Mouse (Mus musculus) hematopoietic stem cell, adult 5-6 weeks (primary cell): ENCODE measurements around the gene Tgfb1. TPM values are rescaled to one million over a fixed set of nuclear protein-coding genes. Genes with fewer than 3 reads are reported as not detected.
"Not testable (repeated sequence)": the region's sequence is repeated elsewhere in the genome, so short reads cannot be mapped to it uniquely, and the experiment has no call there.

ENCODE experiments used
- ATAC-seq, 2 experiments: fragments of 125-278 bp in 1 of 2; replicated peaks in 1 of 2; 2 replicates each; pipeline ENCODE4 v1.8.0; 2016 to 2017; ENCODE audit warnings: inconsistent platforms in 2 of 2, mild to moderate bottlenecking in 2 of 2, moderate number of reproducible peaks in 2 of 2, low read depth in 1 of 2, moderate TSS enrichment in 1 of 2; ENCODE audit not compliant: low FRiP score in 2 of 2, poor library complexity in 2 of 2, severe bottlenecking in 2 of 2, insufficient read depth in 1 of 2, low TSS enrichment in 1 of 2
- total RNA-seq: library from RNA; stranded (forward); fragments of 172-1452, 232-1000 nt; gene quantifications from 2 replicates; pipeline ENCODE4 v1.2.3, GENCODE M21; 2017

Tgfb1 gene
- total RNA-seq, 1 experiment from 2014 or later, result 50.7 TPM

DNA sequence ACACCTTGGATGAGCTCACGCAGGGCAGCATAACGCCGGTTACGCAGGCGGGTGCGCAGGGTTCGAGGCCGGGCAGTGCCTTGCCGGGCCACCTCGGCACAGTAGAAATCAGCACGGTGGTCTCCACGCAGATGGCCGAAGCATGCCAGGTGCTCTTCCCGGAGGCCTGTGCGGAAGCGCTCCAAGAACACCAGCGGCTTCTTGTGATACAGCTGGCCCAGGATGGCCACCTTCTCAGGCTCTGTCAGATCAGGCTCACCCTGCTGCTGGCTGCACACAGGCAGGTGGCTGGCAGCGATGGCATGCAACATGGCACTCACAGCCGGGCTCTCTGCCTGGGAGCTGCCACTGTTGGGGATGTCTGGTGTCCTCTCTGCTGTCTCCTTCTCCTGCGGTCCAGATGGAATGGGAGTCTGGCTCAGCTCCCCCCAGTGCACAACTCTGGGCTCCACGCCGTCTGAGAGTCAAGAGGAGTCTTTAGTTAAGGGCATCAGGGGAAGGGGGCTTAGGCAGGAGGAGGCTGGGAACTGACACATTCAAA is 29.0 kb downstream of the Tgfb1 start:
- no peak for ATAC-seq

DNA sequence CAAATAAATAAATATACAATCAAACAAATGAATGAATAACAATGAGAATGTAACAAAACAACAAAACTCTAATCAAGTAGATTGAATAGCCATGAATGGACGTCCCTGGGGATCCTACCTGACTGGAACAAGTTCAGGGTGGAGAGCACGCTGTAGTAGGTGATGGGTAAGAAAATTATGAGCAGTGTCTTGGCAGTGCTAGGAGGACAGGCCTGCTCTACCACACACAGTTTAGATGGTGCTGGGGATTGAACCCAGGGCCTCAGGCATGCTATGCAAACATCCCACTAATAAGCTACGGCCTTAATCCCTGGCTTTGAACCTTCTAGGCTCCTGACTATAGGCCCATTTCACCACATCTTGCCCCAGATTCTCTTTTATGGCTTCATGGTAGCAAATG is 30.7 kb downstream of the Tgfb1 start:
- ATAC-seq, result no peak

DNA sequence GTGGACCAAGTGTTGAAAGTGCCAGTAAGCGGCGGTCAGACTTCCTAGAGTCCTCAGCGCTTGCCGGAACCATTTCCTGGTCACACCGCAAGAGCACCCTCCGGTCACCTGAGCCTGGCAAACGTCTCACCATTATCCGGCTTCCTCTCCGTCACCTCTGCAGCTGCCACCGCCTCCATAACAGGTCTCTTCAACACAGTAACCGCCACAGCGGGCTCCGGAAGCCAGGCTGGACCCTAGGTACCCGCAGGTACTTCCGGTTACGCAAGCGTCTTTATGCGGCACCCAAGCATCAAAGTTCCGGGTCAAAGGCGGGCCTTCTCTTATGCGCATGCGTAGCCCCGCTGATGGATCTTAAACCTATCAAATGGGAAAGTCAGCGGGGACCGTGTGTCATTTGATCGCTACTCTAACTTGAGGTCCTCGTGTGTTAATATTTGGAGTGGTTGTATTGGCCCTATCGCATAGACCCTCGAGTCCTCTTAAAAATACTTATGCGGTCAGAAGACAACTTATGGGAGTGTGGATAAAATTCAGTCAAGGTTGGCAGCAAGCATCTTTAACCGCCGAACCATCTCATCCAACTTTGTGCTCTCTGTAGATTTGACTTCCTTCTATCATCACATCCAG is 32.1 kb downstream of the Tgfb1 start, which contains the start of gene Ccdc97:
Gene Ccdc97 (minus strand): TSS at position 301 of the 630 bp plus-strand sequence.
- ATAC-seq, result peak; percentile 80 to 84

DNA sequence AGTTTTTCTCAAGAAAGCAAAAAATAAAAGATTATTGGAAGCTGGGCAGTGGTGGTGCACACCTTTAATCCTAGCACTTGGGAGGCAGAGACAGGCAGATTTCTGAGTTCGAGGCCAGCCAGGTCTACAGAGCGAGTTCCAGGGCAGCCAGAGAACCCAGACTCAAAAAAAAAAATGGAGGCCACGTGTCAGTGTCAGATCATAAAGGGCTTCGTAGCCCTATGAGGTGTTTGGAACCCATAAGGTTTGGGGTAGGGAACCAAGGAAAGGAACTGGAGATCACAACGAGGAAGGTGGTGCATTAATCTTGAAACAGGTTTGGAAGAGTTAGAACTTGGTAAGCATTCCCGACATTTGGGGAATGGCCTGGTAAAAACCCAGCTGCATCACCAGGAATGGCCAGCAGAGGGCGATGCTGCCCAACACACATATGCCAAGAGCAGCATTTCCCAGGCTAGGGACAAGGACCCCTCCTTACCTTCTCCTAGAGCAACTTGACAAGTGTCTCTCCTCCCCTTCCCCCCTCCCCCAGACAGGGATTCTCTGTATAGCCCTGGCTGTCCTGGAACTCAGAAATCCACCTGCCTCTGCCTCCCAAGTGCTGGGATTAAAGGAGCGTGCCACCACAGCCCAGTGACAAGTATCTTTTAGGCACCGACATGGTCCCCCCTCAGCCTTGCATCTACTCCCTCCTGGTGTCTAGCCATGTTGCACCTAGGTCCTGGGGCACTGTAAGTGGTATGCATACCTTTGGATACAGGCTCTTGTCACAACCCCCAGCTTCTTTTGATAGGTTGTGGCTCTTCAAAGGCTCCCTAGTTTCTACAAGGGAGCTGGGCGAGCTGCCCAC is 33.2 kb downstream of the Tgfb1 start:
- ATAC-seq, result no peak

DNA sequence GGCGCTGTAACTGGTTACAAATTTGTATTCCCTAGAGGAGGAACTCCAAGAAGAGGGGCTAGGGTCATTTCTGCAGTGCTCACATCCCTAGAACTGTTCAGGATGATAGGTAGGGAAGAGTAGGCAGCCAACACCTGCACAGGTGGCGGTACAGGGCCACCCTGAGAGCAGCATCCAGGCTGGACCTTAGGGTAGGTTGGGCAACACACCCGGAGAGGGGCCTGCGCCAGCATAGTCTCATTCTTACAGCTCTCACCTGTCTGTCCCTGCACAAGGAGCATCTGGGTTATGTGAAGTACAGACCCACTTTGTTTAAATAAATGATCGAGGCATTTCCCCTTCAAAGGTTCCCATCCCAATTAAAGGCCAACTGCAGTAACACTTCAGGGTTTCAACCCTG is 34.0 kb downstream of the Tgfb1 start:
- no peak for ATAC-seq

DNA sequence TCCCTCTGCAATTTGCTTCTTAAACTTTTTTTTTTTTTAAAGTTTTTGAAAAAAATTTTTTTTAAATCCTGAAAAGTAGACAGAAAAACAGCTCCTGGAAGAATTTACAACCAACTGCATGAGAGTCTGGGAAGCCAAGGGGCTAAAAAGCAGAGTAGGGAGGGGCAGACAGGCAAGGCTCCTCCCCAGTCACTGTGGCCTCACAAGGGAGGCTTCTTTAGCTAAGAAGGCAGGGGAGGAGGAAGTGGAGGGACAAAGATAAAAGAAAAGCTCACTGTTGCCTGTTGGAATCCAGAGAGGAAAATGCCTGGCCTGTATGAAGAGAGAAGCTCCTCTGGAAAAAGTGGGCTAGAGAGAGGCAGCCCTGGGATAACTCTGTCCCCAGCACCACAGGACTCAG is 35.0 kb downstream of the Tgfb1 start:
- ATAC-seq, result not testable (repeated sequence)

DNA sequence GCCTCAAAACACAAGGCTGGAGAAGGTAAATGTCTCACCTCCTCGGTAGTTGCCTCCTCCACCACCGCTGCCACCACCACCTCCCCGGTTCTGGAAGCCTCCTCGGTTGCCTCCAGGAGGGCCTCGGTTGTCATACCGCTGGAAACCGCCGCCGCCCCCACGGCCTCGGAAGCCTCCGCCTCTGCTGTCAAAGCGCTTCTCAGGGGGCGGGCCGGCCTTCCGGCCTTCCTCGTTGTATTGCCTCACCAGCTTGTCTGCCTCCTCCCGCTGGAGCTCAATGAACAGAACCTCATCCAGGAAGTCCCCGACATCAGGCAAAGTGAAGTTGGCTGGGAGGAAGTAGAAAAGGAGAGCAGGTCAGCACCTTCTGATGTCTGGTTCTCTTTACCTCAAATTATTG is 39.1 kb downstream of the Tgfb1 start:
- ATAC-seq, result no peak

DNA sequence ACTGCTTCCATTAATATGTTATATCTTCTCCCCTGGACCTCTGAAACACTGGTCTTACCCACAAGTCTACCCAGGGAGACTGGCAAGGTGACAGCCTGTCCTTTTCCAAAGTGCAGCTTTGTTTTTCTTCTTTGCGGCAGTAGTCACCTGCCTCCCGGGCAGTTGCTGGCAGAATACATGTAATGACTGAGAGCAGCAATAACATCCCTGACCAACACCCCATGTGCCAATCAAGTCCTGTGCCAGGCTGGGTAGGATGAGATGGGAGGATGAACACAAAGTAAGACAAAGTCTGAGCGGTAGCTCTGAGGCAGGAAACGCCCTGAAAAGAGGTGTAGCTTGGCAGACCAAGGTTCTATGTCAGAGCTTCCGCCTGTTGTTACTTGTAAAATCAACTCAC is 41.0 kb downstream of the Tgfb1 start:
- ATAC-seq, result no peak

DNA sequence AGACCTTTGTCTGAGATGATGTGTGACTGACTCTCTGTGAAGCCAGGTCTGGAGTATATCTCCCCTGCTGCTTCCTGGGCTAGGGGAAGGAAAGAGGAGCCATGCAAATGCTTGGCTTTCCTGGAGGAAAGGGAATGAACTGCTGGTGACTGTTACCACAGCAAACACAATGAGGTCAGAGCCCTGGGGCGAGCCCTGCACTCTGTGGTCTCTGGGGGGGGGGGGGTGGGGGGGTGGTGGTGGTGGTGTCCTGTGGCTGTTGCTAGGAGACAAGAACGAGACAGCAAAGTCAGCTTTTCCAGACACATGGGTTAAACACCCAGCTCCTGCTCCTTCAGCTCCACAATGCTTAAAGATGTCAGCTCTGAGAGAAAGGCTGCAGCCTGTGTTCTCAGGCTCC is 42.6 kb downstream of the Tgfb1 start:
- ATAC-seq, result peak in 1 of 2 experiments; percentile 44; a peak in 2 of 4 replicates

DNA sequence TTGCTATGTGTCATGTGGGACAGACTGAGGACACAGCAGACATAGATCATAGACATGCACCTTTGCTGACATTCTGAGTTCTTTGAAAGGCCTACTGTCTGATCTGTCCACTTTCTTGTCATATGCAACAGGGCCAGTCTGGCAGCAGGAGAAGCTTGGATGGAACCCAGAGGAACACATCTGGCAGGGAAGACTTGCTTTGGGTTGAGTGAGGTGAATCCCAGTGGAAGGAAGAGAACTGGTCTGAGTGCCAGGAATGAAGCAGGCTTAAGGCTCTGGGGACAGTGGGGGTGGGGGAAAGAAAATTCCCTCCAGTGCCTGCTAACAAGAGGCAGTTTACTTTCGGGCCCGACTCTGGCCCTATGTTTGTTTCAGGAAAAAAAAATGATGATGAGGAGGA is 43.1 kb downstream of the Tgfb1 start:
- ATAC-seq, result no peak

DNA sequence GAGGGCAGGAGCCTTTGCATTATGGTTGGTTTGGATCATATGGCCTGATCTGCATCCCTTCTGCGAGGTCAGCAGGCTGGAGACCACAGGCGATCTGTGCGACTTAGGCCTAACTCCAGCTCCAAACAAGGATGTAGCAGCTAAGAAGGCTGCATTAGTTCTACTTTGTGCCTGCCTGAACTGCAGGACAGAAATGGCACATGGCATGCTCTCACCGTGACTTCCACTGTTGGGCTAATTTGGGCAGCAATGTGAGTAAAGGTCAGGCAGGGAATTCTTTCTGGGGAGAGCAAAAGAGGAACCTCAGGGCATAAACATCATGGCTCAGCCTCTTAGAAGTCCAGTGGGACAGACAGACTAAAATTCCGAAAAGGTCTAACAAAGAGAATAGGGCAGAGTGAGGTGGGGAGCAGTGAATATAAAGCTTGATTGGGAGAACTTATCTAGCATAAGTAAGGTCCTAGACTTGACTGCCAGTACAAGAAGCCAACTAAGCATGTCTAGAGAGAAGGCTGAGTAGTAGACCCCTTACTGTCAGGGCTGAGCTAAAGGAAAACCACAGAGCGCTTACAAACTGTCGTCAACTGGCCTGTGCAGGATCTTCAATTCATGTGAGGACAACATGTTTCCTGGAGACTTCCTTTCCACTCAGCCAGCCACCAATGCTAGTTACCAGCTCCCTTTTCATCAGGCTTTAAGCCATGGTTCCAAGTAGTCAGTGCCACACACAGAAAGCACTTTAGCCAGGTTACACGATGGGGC is 44.7 kb downstream of the Tgfb1 start:
- ATAC-seq, result peak; percentile 49 to 51

DNA sequence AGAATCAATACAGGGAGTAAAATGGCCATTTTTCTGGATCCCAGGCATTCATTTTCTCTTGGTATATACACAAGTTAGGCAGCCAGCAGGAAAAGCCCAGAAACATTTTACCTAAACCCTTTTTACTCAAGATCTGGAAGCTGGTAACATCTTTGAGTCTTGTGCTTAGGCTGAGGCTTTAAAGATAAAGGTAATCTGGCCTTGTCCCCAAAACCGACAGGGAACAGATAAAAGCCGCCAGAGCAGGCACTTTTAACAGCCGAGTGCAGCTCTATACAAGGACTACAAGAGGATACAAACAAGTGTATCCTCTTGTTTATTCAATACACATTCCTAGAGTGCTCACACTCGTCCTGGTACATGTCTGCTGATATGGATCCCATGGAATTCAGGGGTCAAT is 48.2 kb downstream of the Tgfb1 start:
- no peak for ATAC-seq

DNA sequence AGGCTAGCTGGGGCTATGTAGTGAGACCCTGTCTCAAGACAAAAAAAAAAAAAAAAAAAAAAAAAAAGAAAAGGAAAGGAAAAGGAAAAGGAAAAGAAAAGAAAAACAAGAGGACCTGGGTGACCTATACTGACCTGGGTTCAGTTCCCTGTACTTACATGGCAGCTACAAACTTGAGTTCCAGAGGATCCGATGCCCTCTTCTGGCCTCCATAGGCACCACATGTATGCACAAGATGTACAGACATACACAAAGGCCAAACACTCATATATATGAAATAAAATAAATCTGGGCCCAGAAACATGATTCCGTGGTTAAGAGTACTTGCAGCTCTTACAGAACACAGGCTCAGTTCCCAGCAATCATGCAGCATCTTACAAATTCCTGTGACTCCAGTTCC is 50.1 kb downstream of the Tgfb1 start:
- ATAC-seq, result no peak

DNA sequence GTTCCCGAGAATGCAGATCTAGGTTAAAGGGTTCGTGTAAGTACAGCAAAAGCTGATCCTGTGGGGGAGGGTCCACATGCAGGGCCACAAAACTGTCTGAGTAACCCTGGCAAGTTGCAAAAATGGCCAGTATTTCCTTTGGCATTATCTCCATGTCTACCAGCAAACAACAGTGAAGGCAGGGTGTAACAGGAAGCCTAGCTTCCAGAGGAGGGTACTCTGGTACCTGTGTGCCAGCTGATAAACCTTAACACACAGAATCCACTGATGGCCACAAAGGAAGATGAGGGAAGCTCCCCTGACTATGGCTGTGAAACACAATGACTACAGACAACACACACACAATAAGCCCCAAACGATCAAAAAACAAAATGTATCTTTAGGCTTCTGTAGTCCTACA is 51.5 kb downstream of the Tgfb1 start:
- ATAC-seq, result no peak

DNA sequence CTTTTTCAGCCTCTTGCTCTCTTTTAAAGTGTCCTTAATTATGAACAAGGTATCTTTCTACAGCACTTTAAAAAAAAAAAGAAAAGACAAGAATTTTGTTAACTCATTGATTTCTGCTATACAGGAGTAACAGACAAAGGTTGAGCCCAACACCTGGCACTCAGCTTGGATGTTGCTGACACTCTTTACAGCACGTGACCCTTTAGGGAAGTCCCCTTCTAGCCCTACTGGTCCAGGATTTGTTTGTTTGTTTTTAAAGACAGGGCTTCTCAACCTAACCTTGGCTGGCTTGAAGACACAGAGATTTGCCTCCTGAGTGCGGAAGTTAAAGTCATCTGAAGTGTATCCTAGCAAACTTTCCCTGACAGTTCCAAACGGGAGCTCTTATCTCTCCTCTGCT is 60.0 kb downstream of the Tgfb1 start:
- ATAC-seq, result no peak

DNA sequence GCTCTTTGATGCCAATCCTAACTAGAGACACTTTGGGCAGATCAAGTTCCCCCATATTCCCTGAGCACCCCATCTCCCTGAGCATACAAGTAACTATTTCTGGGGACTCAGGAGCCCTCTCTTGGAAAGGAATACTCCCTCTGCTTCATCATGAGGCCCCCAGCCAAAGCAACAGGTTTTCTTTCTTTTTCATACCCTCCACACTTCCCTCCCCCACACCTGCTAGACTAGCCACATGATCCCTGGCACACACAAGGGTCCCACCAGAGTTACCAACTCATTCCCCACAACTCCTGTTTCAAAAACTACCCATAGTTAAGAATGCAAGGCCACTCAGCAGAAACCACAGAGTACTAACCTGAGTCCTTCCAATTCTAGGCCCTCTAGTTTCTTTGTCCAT is 66.3 kb downstream of the Tgfb1 start:
- ATAC-seq, result no peak

DNA sequence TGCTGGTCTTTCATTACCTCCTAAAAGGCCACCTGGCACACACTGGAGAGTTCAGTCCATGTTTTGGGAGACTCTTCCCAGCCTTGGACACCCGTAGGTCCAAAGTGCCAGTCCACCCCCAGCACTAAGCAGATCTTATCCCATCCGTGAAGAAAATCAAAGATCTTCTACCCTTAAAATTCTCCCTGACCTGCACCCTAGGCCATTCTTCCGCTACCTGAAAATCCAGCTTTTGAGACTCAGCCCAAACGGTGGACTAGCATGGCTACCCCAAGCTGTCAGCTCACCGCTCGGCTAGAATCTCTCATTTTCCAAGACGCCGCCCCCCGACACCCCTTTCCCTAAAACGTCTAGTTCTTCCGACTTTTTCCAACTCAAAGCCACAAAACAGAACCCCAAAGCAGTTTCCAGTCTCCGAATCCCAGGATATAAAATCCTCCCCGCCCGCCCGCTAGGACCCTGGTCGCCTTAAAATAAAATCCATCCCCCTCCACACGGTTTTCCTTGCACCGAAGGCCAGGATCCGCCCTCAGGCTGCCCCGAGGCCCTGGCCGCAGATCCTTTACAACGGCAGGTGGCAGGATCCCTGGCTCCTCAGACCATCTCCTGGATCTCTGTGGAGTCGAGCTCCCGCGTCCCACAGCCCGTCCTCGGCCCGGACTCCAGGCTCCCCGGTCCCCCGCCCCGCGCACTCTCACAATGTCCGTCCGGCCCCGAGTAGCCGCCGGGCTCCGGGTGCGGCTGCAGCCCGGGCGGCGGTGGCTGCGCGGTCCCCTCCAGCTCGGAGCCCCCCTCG is 67.0 kb downstream of the Tgfb1 start:
- no peak for ATAC-seq
